Mouse (Mus musculus): Measurements from ENCODE around the gene Cops8.

The Cops8 gene

GRCm38 (mm10) chr1:90651781-90652180, 49.0 kb downstream of the Cops8 start:
- DNase-seq = no peak

- no peak for DNase-seq
Measured at GRCm38 (mm10) chr1:90652553-90652952, 49.8 kb downstream of the Cops8 start.

GRCm38 (mm10) chr1:90656492-90657245, 53.9 kb downstream of the Cops8 start:
- DNase-seq = no peak

GRCm38 (mm10) chr1:90657292-90658050, 54.7 kb downstream of the Cops8 start:
- no peak for DNase-seq

GRCm38 (mm10) chr1:90658581-90658980, 55.8 kb downstream of the Cops8 start:
- DNase-seq = no peak

GRCm38 (mm10) chr1:90660150-90660549, 57.4 kb downstream of the Cops8 start:
- no peak for DNase-seq

GRCm38 (mm10) chr1:90662491-90662890, 59.7 kb downstream of the Cops8 start:
- no peak for DNase-seq

Measured in cerebellum, postnatal 14 days (tissue).